Mouse (Mus musculus) embryo, embryonic 9.5 days (tissue): ENCODE measurements around the gene Slc34a3.
"Not testable (repeated sequence)": the region's sequence is repeated elsewhere in the genome, so short reads cannot be mapped to it uniquely, and the experiment has no call there.

Experiments used
- DNase-seq: peaks from one replicate; pipeline ENCODE4 v3.0.0-alpha.2; 2017; ENCODE audit errors: extremely low spot score

The Slc34a3 gene

DNA sequence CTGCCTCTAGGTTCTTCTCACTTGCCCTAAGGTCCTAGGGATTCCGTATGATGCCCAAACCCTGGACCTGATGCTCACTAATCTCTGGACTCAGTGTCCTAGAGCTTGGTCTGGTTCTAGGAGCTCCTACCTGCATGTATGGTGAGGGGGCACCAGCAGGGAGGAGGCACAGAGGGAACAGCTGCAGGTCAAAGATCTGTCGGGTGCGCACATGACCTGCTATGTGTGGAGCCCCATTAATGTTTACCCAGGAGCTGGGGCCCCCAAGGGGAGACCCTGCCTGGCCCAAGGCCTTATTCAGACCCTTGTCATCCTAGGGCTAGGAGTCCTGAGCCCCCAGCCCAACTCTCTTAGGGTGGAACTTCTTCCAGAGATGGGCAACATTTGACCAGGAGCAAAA lies at the start of gene Slc34a3:
Gene Slc34a3, minus strand, starts transcription at position 315 of the 400 bp plus-strand sequence.
- DNase-seq: no peak

DNA sequence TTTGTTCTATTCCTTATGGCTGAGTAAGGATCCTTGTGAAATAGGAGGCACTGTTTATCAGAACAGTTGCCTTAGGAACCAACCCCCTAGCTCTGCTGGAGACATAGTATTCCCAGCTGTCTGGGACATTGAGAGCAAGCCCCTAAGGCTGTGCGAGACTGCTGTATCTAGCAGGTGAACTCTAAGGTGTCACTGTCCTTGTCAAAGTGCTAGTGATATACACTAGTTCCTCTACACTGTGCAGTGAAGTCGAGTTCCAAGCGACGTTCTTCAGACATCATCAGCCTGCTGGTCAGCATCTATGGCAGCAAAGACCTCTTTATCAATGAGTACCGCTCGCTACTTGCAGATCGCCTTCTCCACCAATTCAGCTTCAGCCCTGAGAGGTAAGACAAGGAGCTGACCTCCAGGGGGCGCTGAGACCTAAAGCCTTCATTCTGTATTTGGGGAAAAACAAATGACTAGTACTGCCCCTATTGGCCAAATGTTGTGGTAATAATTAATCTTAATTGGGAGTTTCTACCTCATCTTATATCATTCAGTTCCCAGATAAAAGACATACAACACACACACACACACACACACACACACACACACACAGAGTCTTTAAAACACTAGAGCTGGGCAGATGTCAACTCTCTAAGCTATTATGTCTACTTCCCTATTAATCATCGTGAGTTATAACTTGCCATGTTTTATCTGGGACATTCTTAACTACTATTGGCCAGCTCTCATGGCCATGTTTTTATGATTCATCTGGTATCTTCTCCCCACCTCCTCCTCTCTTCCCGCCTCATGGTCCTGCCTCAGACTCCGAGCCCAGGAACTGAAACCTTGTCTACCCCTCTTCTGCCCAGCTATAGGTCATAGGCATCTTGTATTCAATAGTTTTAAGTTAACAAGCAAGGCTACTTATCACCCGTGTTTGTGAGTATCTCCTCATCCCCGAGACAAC lies 45.0 kb upstream of the Slc34a3 start:
- DNase-seq: peak; percentile 64

DNA sequence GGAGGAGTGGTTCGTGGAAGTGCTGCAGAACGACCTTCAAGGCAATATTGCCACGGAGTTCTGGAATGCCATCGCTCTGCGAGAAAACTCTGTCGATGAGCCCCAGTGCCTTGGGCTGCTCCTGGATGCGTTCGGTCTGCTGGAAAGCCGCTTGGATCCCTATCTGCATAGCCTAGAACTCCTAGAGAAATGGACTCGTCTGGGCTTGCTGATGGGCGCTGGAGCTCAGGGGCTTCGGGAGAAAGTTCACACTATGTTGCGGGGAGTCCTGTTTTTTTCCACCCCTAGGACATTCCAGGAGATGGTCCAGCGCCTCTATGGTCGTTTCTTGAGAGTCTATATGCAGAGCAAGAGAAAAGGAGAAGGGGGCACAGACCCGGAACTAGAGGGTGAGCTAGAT lies 38.8 kb upstream of the Slc34a3 start:
- no peak for DNase-seq

DNA sequence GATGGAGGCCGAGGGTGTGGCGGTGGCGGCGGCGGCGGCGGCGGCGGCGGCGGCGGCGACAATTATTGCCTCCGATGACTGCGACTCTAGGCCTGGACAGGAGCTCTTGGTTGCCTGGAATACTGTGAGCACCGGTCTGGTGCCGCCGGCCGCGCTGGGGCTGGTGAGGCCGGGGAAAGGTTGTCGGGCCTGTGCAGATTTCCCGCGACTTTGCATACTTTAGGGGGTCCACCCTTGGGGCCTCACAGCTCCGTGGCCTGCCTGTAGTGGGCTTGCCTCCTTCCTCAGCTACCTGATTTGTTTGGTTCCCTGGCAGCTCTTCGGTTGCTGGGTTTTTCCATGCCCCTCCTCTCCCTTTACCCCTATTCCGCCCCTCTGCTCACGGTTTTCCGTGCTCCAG lies 38.4 kb upstream of the Slc34a3 start:
- DNase-seq: no peak

DNA sequence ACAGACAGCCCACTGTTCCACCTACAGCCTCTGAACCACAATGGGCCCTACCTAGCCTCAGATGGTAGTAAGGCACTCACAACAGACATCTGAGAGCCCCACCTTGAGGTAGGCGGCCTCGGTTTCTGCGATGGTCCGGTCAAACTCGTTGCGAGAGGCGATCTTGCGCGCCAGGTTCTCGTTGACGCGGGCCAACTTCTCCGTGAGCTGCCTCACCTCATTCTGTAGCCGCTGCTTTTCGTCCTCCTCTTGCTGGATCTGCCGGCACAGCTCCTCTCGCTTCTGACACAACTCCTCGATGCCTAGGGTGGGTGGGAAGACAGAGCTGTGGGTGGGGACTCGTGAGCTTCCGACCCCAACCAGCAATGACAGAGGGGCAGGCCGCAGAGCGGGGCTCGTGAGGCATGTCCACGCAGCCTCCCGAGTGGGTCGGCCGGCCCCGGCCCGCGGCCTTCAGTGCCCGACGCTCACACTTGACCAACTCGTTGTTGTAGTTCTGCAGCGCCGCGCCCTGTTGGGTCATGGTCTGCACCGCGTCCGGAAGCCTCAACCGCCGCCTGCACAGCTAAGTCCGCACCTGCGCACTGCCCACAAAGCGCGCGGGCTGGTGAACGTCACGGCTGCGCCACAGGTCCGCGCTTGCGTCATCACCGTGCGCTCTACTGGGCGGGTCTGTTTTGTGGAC lies 37.8 kb upstream of the Slc34a3 start, which contains the start of the genes Ssna1 and Anapc2:
Gene Ssna1, minus strand, starts transcription at position 612 of the 685 bp plus-strand sequence.
Gene Anapc2, plus strand, starts transcription at position 652 of the 685 bp plus-strand sequence.
- peak; percentile 99 for DNase-seq

DNA sequence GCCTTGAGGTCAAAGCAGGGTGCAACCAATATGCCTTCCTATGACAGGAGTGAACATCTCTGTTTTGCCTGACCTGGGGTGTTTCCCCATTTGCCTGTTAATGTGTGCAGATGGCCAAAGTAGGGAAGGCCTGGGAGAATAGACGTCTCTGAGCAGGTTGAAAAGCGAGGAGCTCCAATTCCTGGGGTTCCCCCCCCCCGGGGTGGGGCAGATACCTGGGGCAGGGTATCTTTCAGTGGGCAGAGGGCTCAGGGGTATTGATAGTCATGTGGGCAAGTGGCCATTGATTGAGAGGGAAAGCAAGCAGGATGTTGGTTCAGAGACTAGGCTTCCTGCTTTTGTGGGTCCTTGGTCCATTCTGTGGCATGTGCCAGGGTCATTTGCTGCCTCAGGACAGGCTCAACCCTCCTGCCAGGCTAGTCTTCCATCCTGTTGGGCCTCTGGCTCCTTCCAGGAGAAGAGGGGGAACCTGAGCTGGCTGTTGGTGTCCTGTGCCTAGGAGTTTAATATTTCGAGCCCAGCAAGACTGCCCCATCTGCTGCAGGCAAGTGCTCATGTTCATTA lies 33.7 kb upstream of the Slc34a3 start:
- DNase-seq: no peak

DNA sequence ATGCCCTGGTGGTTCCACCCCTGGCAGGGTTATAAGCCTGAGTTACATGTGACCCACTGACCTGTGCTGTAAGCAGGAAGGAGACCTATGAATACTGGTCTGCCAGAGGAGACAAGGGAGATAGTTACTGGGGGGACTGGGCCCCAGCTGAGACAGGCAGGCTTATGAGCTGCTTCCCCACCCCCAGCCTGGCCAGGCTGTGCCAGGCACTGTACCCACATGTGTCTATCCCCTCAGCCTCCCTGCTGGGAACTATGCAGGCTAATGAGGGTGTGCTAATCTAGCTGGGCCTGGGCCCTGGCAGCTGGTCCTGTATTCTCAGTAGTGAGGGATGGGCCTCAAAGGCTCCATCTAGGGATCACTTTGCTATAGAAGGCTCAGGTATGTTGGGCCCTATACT lies 33.1 kb upstream of the Slc34a3 start:
- no peak for DNase-seq

DNA sequence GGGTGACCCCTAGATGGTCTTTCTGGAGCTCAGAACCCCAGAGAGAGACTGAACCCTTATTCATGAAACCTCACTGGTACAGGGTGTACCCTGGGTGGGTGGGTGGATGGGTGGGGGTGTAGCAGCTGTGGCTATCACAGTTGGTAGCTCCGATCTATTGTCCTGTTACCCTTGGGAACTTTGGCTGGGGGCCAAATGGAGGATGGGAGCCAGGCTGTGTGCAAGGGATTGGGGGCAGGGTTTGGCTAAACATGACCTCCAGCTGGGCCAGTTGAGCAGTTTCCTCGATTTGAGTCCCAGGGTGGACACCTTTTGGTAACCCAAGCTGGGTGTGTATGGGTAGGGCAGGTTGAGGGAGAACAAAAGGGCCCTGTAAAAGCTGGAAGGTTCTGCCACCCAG lies 32.6 kb upstream of the Slc34a3 start:
- DNase-seq: no peak

DNA sequence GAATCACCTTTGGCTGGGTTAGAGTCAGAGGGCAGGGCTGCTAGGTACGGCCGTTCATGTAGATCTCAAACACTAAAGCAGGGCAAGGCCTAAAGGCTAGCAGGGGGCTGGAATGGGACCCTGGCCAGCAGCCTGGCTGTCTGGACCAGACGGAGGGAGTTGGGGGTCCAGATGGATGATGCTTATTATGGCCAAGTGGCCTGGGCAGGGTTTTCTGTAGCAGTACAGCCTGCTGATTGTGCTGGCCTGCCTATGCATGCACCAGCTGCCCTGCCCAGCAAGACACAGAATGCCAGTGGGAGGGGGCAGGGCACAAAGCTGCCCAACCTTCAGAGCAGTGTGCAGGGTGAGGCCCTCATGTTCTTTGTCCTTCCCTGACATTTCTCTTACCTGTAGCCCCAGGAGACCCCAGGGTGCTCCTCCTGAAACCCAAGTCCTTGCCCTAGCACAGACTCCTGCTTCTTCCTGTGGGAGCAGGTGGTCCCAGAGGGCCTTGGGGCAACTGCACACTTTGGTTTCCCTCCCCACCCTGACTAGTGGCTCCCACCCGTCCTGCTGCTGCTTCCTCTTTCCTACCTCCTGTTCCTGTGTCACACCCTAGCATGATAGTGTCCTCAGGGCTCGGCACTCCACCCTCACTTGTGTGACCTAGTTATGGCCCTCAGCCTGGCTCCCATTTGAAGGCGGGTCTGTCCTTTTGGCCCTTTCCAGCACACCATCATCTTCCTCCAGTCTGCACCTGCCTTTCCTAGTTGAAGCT lies 31.9 kb upstream of the Slc34a3 start:
- no peak for DNase-seq

DNA sequence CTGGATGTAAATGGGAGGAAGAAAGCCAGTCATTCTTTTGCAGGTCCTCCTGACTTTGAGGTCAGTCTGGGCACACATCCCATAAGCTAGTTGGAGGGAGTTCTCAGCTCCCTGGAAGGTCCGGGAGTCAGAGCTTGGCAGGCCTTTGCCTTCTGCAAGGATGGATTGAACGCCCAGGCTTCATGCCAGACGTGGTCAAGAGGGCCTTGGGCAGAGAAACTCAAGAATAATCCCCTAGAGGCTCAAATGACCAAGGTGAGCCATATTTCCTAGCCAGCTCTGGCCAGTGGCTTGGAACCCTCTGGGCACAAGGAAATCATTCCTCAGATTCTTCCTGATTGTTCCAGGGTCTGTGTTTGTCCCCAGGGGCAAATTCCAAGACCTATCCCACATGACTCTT lies 30.7 kb upstream of the Slc34a3 start:
- no peak for DNase-seq

DNA sequence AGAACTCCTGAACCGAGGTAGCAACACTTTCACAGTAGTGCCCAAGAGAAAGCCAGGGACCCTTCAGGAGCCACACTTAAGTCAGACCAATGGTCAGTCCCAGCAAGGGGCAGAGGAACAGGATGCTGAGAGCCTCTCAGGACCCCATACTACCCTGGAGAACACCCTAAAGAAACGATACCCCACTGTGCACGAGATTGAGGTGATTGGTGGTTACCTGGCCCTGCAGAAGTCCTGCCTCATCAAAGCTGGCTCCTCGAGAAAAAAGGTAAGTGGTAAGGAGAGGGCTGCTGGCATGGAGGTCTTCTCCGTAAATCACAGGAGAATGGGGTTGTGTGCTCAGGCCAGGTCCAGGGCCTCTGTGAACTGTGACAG lies 30.1 kb upstream of the Slc34a3 start:
- no peak for DNase-seq

DNA sequence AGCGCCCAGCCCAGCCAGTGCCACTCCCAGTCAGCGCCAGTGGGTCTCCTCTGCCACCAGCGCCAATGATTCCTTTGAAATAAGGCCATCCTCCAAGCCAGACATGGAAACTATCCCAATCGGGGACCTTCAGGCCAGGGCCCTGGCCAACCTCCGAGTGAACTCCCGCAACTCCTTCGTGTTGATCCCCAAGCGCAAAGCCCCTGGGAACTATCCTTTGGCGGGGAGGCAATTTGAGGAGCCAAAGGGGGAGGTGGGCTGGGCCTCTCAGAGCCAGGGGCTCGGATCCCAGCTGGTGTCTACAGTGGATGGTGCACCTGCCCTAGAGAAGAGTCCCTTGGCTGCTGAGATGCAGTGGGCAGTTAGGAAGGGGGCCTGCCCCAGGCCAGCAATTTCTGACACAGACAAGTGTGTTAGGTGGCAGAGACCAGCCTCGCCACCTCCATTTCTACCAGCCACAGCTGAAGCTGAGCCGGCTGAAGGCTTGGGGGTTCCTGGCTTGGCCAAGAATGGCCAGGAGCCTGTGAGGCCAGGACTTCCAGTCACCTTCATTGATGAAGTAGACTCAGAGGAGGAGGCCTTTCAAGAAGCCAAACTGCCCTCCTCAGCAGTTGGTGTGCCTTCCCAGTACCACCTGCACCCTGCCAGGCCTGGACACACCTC lies 29.6 kb upstream of the Slc34a3 start:
- DNase-seq: no peak

DNA sequence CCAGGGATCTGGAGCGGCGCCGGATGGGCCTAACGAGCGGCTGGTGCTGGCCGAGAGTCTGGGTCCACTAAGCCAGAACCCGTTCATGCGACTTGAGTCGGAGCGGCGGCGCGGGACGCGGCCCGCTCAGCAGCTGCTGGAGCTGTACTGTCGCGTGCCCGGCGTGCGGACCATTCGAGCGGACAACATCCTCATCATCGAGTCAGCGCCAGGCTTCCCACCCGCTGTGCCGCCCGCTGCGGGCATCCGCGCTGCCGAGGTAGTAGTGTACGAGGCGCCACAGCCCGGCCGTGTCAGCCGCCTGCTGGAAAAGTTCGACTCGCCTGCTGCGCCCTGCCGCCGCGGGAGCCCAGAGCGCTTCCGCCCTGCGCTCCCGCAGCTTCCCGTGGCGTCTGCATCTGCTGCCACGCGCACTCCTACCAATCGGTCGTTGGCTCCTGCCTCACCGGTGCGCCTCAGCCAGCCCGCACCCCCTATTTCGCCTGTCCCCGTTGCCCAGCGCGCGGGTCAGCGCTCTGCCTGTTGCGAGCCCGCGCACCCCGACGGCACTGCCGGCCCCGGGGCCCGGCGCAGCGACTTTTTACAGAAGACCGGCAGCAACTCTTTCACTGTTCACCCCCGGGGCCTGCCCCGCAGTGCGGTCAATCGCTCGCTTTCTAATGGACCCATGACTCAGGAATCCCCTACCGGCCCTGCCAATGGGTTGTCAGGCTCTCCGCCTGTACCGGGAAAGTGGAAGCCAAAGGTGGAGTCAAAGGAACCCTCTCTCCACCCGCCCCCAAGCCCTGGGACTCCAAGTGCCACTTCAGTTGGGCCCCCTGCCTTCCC lies 28.8 kb upstream of the Slc34a3 start:
- DNase-seq: peak; percentile 16

DNA sequence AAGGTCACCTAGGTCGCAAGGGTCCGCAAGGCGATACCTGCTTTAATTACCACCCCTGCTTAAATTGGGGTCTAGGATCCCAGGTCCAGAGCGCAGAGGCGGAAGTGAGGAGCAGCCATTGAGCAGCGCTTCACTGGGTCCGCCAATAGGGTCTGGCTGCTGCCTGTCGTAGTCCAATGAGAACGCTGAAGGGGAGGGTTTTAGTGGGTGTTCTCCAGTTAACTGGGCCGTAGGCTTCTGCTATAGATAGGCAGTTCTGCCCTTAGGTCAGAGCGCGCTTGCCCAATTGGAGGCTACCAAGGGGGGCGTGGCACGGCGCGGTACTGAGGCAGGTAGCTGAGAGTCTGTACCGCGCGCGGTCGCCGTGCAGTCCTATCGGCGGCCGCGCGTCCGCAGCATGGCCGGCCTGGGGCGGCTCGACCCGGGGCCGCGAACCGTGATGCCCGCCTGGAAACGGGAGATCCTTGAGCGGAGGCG lies 28.2 kb upstream of the Slc34a3 start, which contains the start of gene Tprn:
Gene Tprn, plus strand, starts transcription at position 328 of the 477 bp plus-strand sequence.
- DNase-seq: peak; percentile 90

DNA sequence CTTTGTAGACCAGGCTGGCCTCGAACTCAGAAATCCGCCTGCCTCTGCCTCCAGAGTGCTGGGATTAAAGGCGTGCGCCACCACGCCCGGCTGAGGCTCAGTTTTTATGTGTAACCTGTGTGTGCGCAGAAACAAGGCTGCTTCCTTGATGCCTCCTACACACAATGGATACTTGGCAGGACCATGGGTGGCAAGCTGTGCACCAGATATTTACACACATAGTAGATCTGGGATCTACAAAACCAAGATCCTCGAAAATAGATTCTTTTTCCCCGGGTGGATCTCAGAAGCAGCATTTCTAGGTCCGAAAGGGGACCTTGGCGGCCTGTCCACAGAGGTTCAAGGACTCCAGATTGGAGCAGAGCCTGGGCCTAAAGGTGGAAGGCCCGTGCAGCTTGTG lies 27.7 kb upstream of the Slc34a3 start:
- DNase-seq: no peak

DNA sequence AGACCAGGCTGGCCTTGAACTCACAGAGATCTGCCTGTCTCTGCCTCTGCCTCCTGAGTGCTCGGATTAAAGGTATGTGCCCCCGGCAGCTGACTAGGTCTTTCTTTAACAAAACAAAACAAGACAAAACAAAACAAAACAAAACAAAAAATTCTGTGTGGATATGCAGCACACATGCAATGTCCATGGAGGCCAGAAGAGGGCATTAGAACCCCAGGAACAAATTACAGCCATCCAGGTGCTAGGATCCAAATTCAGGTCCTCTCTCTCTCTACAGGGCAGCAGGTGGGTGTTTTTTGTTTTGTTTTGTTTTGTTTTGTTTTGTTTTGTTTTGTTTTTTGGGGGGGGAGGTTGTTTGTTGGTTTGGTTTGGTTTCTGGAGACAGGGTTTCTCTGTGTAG lies 24.7 kb upstream of the Slc34a3 start:
- DNase-seq: no peak

DNA sequence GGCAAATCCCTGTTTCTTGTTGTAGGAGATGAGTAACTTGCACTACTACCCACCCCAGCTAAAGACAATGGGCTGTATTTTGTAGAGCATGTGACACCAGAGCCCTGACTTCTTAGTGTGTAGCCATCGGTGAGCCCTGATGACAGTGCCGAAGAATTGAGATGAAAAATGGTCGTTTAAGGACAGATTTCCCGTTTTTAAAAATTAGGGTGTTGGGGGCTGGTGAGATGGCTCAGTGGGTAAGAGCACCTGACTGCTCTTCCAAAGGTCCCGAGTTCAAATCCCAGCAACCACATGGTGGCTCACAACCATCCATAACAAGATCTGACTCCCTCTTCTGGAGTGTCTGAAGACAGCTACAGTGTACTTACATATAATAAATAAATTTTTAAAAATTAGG lies 23.1 kb upstream of the Slc34a3 start:
- DNase-seq: not testable (repeated sequence)

DNA sequence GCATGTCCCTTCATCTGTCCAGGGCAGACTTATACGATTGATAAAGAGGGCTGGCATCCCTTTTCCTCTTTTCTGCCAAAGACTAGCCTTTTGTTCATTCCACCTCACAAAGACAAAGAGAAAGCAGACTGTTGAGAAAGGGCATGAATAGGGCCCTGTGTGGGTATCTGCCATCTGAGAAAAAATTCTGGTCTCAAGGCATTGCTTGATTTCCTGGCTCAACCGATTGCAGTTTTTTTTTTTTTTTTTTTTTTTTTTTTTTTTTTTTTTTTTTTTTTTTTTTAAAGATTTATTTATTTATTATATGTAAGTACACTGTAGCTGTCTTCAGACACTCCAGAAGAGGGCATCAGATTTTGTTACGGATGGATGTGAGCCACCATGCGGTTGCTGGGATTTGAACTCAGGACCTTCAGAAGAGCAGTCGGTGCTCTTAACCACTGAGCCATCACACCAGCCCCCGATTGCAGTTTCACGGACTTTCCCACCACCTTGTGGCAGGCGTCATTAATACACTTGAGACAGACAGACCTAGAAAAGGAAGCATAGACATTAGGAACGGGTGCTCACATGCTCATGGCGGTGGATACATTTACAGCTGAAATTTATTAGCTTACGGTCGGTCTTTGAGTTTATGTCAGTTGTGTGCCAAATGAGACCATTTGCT lies 22.4 kb upstream of the Slc34a3 start:
- DNase-seq: peak; percentile 45

DNA sequence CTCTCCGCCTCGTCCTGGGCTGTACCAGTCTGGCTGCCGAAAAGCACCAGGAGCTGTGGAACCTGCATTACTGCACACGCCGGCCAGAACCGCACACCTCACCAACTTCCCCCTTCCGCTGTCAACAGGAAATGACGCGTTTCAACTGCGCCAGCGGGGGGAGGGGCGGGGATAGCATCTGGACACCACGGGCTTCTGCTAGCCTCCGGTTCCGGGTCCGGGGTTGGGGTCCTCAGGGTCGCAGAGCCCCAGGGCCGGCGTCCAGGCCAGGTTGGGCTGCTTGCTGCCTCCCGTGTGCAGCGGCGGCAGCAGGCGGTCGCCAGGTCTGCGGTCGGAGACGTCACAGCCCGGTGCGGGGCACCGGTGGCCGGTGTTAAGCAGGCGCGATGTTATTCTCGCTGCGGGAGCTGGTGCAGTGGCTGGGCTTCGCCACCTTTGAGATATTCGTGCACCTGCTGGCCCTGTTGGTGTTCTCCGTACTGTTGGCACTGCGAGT lies 21.2 kb upstream of the Slc34a3 start, which contains the start of gene Tmem203:
Gene Tmem203, plus strand, starts transcription at position 156 of the 496 bp plus-strand sequence.
- DNase-seq: peak; percentile 95
